Mouse (Mus musculus) ES-Bruce4 (cell line): ENCODE results near the gene Tmcc2.

Experiments
- CTCF ChIP-seq: IDR thresholded peaks from one replicate; pipeline ENCODE4 v1.8.1; 2011; ENCODE audit warnings: low read depth, low read length
- EP300 ChIP-seq: IDR thresholded peaks from 2 replicates; pipeline ENCODE4 v1.6.1; 2011; ENCODE audit warnings: low read depth, low read length; ENCODE audit not compliant: insufficient read depth
- POLR2A ChIP-seq: IDR thresholded peaks from one replicate; pipeline ENCODE4 v1.8.1; 2011; ENCODE audit warnings: low read length; ENCODE audit not compliant: insufficient read depth

- TF ChIP-seq CTCF (no peak), POLR2A (no peak), EP300 (no peak)
Observed at GRCm38 (mm10) chr1:132377811-132378210, 13.3 kb downstream of the Tmcc2 start.
